Mouse (Mus musculus) ES-E14 (cell line): ENCODE results near the gene Rprd2. TPM values are rescaled to one million over a fixed set of nuclear protein-coding genes. Genes with fewer than 3 reads are reported as not detected.
"Not testable (repeated sequence)": the region's sequence is repeated elsewhere in the genome, so short reads cannot be mapped to it uniquely, and the experiment has no call there.

ENCODE experiments used
- DNase-seq: peaks from one replicate; pipeline ENCODE4 v3.0.0-alpha.2; 2013; ENCODE audit warnings: low read depth, low spot score
- H3K27ac ChIP-seq: 2 replicates; pipeline ENCODE4 v1.5.1; 2012; ENCODE audit warnings: low read depth, mild to moderate bottlenecking, low read length, moderate library complexity, mixed read lengths; ENCODE audit not compliant: poor library complexity, insufficient read depth, severe bottlenecking
- H3K36me3 ChIP-seq: 2 replicates; pipeline ENCODE4 v1.6.1; 2012; ENCODE audit warnings: mild to moderate bottlenecking, low read length, moderate library complexity, mixed read lengths; ENCODE audit not compliant: control insufficient read depth, poor library complexity, insufficient read depth, severe bottlenecking
- H3K4me1 ChIP-seq, 2 experiments: fragments of 150-350 bp in 1 of 2; sonication (generic) in 1 of 2; 2 replicates each; pipeline ENCODE4 v1.6.1; 2012; ENCODE audit warnings: low read length in 2 of 2, mild to moderate bottlenecking in 1 of 2, mixed read lengths in 1 of 2; ENCODE audit not compliant: control insufficient read depth in 2 of 2, insufficient read depth in 2 of 2, poor library complexity in 1 of 2
- H3K4me3 ChIP-seq, 2 experiments: fragments of 150-350 bp in 1 of 2; sonication (generic) in 1 of 2; 2 replicates each; pipeline ENCODE4 v1.5.1; 2012; ENCODE audit warnings: low read length in 2 of 2, low read depth in 1 of 2, mild to moderate bottlenecking in 1 of 2, mixed read lengths in 1 of 2; ENCODE audit not compliant: insufficient read depth in 1 of 2, poor library complexity in 1 of 2, severe bottlenecking in 1 of 2
- H3K9ac ChIP-seq: 2 replicates; pipeline ENCODE4 v1.6.1; 2012; ENCODE audit warnings: low read depth, mild to moderate bottlenecking, low read length, mixed read lengths; ENCODE audit not compliant: poor library complexity, insufficient read depth, severe bottlenecking
- H3K9me3 ChIP-seq: fragments of 150-350 bp; sonication (generic); 2 replicates; pipeline ENCODE4 v1.6.1; 2012; ENCODE audit warnings: low read depth, mild to moderate bottlenecking, low read length; ENCODE audit not compliant: control insufficient read depth, insufficient read depth
- CHD2 ChIP-seq: IDR thresholded peaks from 2 replicates; pipeline ENCODE4 v1.6.1; 2014; ENCODE audit warnings: mild to moderate bottlenecking, low read depth, low read length, inconsistent platforms
- HCFC1 ChIP-seq: IDR thresholded peaks from 2 replicates; pipeline ENCODE4 v1.6.1; 2012; ENCODE audit warnings: low read length, inconsistent platforms, borderline replicate concordance; ENCODE audit not compliant: insufficient read depth
- MAFK ChIP-seq: IDR thresholded peaks from 2 replicates; pipeline ENCODE4 v1.6.1; 2014; ENCODE audit warnings: mild to moderate bottlenecking, low read depth, low read length, inconsistent platforms; ENCODE audit not compliant: insufficient read depth
- ZC3H11A ChIP-seq: IDR thresholded peaks from 2 replicates; pipeline ENCODE4 v1.6.1; 2012; ENCODE audit warnings: low read depth, mild to moderate bottlenecking, inconsistent platforms, low read length, borderline replicate concordance
- ZNF384 ChIP-seq: IDR thresholded peaks from 2 replicates; pipeline ENCODE4 v1.6.1; 2012; ENCODE audit warnings: low read depth, low read length, inconsistent platforms
- in situ Hi-C, 2 experiments: fragments of 600-800 bp; cut with MboI; formaldehyde crosslinking; loops; one replicate each; pipeline ENCODE4 v1.15.1; 2025; ENCODE audit warnings: low sequenced_read_pairs in 2 of 2, inconsistent platforms in 1 of 2; ENCODE audit not compliant: unreplicated experiment in 2 of 2
- total RNA-seq: library from RNA; depleted of rRNA; stranded (reverse); fragments of 300-350 nt; gene quantifications from 2 replicates; pipeline ENCODE4 v1.2.3, GENCODE M21; 2012

Rprd2 gene
- total RNA-seq, 1 experiment = 16.2 TPM

- Histone ChIP-seq H3K27ac (peak overlapping the region; percentile 92), H3K36me3 (no peaks in the 10 kb centered on the region), H3K9me3 (no peaks in the 10 kb centered on the region), H3K4me3 (peak overlapping the region; percentile 70 to 87), H3K4me1 (0 out of 4 replicates have a peak, but pooled peaks cover 0 to 3% of the 10 kb centered on the region in 2 experiments), H3K9ac (peak overlapping the region; percentile 96)
- in situ Hi-C loops = no loop called here
- DNase-seq = peak; percentile 99
- TF ChIP-seq MAFK (no peak), HCFC1 (peak; percentile 56; the same call in 1 of the 2 replicates), ZNF384 (peak; percentile 7)
Measured at GRCm38 (mm10) chr3:95819351-95819985, 805 bp upstream of the Rprd2 start.

GRCm38 (mm10) chr3:95818026-95818511 is 594 bp downstream of the Rprd2 start:
- no peaks in the 10 kb centered on the region for H3K9me3 ChIP-seq
- peaks cover 0 to 3% of the 10 kb centered on the region in 2 experiments; a peak in 1 of 4 replicates for H3K4me1 ChIP-seq
- peak overlapping the region; percentile 96 for H3K9ac ChIP-seq
- DNase-seq = peak; percentile 51
- H3K36me3 ChIP-seq = no peaks in the 10 kb centered on the region
- peak overlapping the region; percentile 70 to 87 for H3K4me3 ChIP-seq
- TF ChIP-seq ZC3H11A (no peak), HCFC1 (no peak), MAFK (no peak), ZNF384 (no peak), CHD2 (no peak)
- in situ Hi-C loops = no loop called here
- peak overlapping the region; percentile 97 for H3K27ac ChIP-seq

GRCm38 (mm10) chr3:95816681-95817080 is 2.0 kb downstream of the Rprd2 start:
- no peak for DNase-seq
- H3K9ac ChIP-seq = no peak overlapping the region; the same call in 1 of the 2 replicates
- H3K4me3 ChIP-seq = no peak overlapping the region
- H3K36me3 ChIP-seq = no peaks in the 10 kb centered on the region
- H3K27ac ChIP-seq = no peak overlapping the region
- no peaks in the 10 kb centered on the region for H3K9me3 ChIP-seq
- peaks cover 0 to 3% of the 10 kb centered on the region in 2 experiments; a peak in 1 of 4 replicates for H3K4me1 ChIP-seq
- TF ChIP-seq CHD2 = no peak
- in situ Hi-C loops = no loop called here

GRCm38 (mm10) chr3:95808384-95808783 is 10.3 kb downstream of the Rprd2 start:
- no peaks in the 10 kb centered on the region for H3K4me1 ChIP-seq
- H3K27ac ChIP-seq = no peak overlapping the region
- no peak overlapping the region for H3K9ac ChIP-seq
- no peak for DNase-seq
- peaks cover 12% of the 10 kb centered on the region for H3K36me3 ChIP-seq
- H3K9me3 ChIP-seq = no peaks in the 10 kb centered on the region
- no peak overlapping the region for H3K4me3 ChIP-seq
- TF ChIP-seq HCFC1 (no peak), ZC3H11A (no peak), ZNF384 (no peak), CHD2 (no peak), MAFK (no peak)
- in situ Hi-C loops = no loop called here

- DNase-seq, H3K9me3 ChIP-seq, in situ Hi-C loops, H3K27ac ChIP-seq, H3K4me3 ChIP-seq, H3K9ac ChIP-seq, H3K4me1 ChIP-seq: not testable (repeated sequence)
- peaks cover 12% of the 10 kb centered on the region for H3K36me3 ChIP-seq
- 0 out of 2 replicates have a peak, but pooled peaks have one; percentile 22 for TF ChIP-seq ZNF384
Measured at GRCm38 (mm10) chr3:95807630-95808029, 11.0 kb downstream of the Rprd2 start.
